Mouse (Mus musculus) WW6 (cell line): ENCODE data around the gene Pdap1.
A peak's percentile ranks its signal among the peaks of the same experiment; 100 is the strongest.
"Not testable (repeated sequence)": the region's sequence is repeated elsewhere in the genome, so short reads cannot be mapped to it uniquely, and the experiment has no call there.

Source experiments
- DNase-seq: peaks from one replicate; pipeline ENCODE4 v3.0.0-alpha.2; 2013; ENCODE audit warnings: low read depth, low spot score

Pdap1 gene

GRCm38 (mm10) chr5:145119385-145119784 lies 20.7 kb downstream of the Pdap1 start:
- DNase-seq, result no peak

GRCm38 (mm10) chr5:145118461-145118860 lies 21.6 kb downstream of the Pdap1 start:
- no peak for DNase-seq

GRCm38 (mm10) chr5:145118005-145118404 lies 22.0 kb downstream of the Pdap1 start:
- DNase-seq, result no peak

- DNase-seq, result peak; percentile 72
Observed at GRCm38 (mm10) chr5:145116916-145117315, 23.1 kb downstream of the Pdap1 start.

- no peak for DNase-seq
Observed at GRCm38 (mm10) chr5:145116316-145116715, 23.7 kb downstream of the Pdap1 start.

- no peak for DNase-seq
Observed at GRCm38 (mm10) chr5:145115736-145116135, 24.3 kb downstream of the Pdap1 start.

GRCm38 (mm10) chr5:145114606-145115473 lies 25.2 kb downstream of the Pdap1 start:
- no peak for DNase-seq

GRCm38 (mm10) chr5:145114071-145114605 lies 25.9 kb downstream of the Pdap1 start, which contains the start of gene Arpc1b:
Gene Arpc1b, plus strand, starts transcription at chr5:145114215.
- peak; percentile 75 for DNase-seq

- no peak for DNase-seq
Observed at GRCm38 (mm10) chr5:145113416-145113815, 26.6 kb downstream of the Pdap1 start.

GRCm38 (mm10) chr5:145112566-145112965 lies 27.5 kb downstream of the Pdap1 start:
- DNase-seq, result no peak

- DNase-seq, result no peak
Observed at GRCm38 (mm10) chr5:145110401-145110800, 29.6 kb downstream of the Pdap1 start.

- no peak for DNase-seq
Observed at GRCm38 (mm10) chr5:145105694-145106275, 34.3 kb downstream of the Pdap1 start.

GRCm38 (mm10) chr5:145104328-145104727 lies 35.7 kb downstream of the Pdap1 start:
- DNase-seq, result no peak

- DNase-seq, result no peak
Observed at GRCm38 (mm10) chr5:145102706-145103105, 37.3 kb downstream of the Pdap1 start.

- DNase-seq, result not testable (repeated sequence)
Observed at GRCm38 (mm10) chr5:145101451-145101850, 38.6 kb downstream of the Pdap1 start.

GRCm38 (mm10) chr5:145100960-145101359 lies 39.1 kb downstream of the Pdap1 start:
- no peak for DNase-seq

- DNase-seq, result no peak
Observed at GRCm38 (mm10) chr5:145098340-145098821, 41.7 kb downstream of the Pdap1 start.

- no peak for DNase-seq
Observed at GRCm38 (mm10) chr5:145096195-145096594, 43.8 kb downstream of the Pdap1 start.

GRCm38 (mm10) chr5:145089878-145090277 lies 50.2 kb downstream of the Pdap1 start:
- DNase-seq, result no peak

GRCm38 (mm10) chr5:145088186-145088585 lies 51.9 kb downstream of the Pdap1 start:
- no peak for DNase-seq

- DNase-seq, result no peak
Observed at GRCm38 (mm10) chr5:145084822-145085221, 55.2 kb downstream of the Pdap1 start.

GRCm38 (mm10) chr5:145083632-145084451 lies 56.2 kb downstream of the Pdap1 start, which contains the start of the genes Arpc1a and Kpna7:
Gene Arpc1a, plus strand, starts transcription at chr5:145083830.
Gene Kpna7, minus strand, starts transcription at chr5:145084030.
- DNase-seq, result peak; percentile 88
